Mouse (Mus musculus) MEL (cell line): ENCODE measurements at regions not wholly inside any gene's neighbourhood (a gene's known extent, or its start where the extent isn't known, plus 50 kb on each side); places are given as distances from the start of the nearest gene placed in this dataset.

Experiments
- DNase-seq: peaks from one replicate; pipeline ENCODE4 v3.0.0; 2011; ENCODE audit warnings: low read depth, low spot score
- H3K27ac ChIP-seq: 2 replicates; pipeline ENCODE4 v1.5.1; 2012; ENCODE audit warnings: low read depth, mild to moderate bottlenecking, control low read depth, low read length, moderate library complexity; ENCODE audit not compliant: control insufficient read depth
- H3K27me3 ChIP-seq, 2 experiments: fragments of 150-350 bp in 1 of 2; sonication (generic) in 1 of 2; 2 replicates each; pipeline ENCODE4 v1.6.1; 2012; ENCODE audit warnings: low read length in 2 of 2, mild to moderate bottlenecking in 2 of 2, improper control_type of control experiment in 1 of 2, moderate library complexity in 1 of 2; ENCODE audit not compliant: insufficient read depth in 2 of 2, control insufficient read depth in 1 of 2
- H3K36me3 ChIP-seq, 2 experiments: 2 replicates each; pipeline ENCODE4 v1.6.1; 2012 to 2014; ENCODE audit warnings: low read length in 2 of 2, improper control_type of control experiment in 1 of 2, inconsistent platforms in 1 of 2, mild to moderate bottlenecking in 1 of 2; ENCODE audit not compliant: insufficient read depth in 2 of 2, control insufficient read depth in 1 of 2
- H3K4me1 ChIP-seq, 2 experiments: fragments of 150-350 bp in 1 of 2; sonication (generic) in 1 of 2; 2 replicates each; pipeline ENCODE4 v1.6.1; 2012; ENCODE audit warnings: low read length in 2 of 2, improper control_type of control experiment in 1 of 2, mild to moderate bottlenecking in 1 of 2; ENCODE audit not compliant: insufficient read depth in 2 of 2, control insufficient read depth in 1 of 2
- H3K4me3 ChIP-seq, 2 experiments: fragments of 150-350 bp in 1 of 2; sonication (generic) in 1 of 2; 2 replicates each; pipeline ENCODE4 v1.5.1; 2012; ENCODE audit warnings: low read depth in 2 of 2, low read length in 2 of 2, mild to moderate bottlenecking in 2 of 2, moderate library complexity in 2 of 2, control low read depth in 1 of 2, improper control_type of control experiment in 1 of 2; ENCODE audit not compliant: control insufficient read depth in 1 of 2, insufficient read depth in 1 of 2
- H3K79me2 ChIP-seq: 2 replicates; pipeline ENCODE4 v1.6.1; 2012; ENCODE audit warnings: mild to moderate bottlenecking, low read length, moderate library complexity; ENCODE audit not compliant: control insufficient read depth, poor library complexity, insufficient read depth
- H3K9ac ChIP-seq: 2 replicates; pipeline ENCODE4 v1.6.1; 2012; ENCODE audit warnings: low read depth, mild to moderate bottlenecking, control low read depth, low read length, moderate library complexity; ENCODE audit not compliant: control insufficient read depth, poor library complexity, severe bottlenecking
- H3K9me3 ChIP-seq: fragments of 150-350 bp; sonication (generic); replicated peaks from 2 replicates; pipeline ENCODE4 v1.6.1; 2012; ENCODE audit warnings: mild to moderate bottlenecking, low read length, improper control_type of control experiment, moderate library complexity; ENCODE audit not compliant: insufficient read depth
- BHLHE40 ChIP-seq: IDR thresholded peaks from 2 replicates; pipeline ENCODE4 v1.6.1; 2012; ENCODE audit warnings: low read depth, mild to moderate bottlenecking, inconsistent platforms, low read length, improper control_type of control experiment, borderline replicate concordance
- CHD1 ChIP-seq: IDR thresholded peaks from 2 replicates; pipeline ENCODE4 v1.6.1; 2012; ENCODE audit warnings: low read depth, mild to moderate bottlenecking, inconsistent platforms, low read length, improper control_type of control experiment
- EP300 ChIP-seq, 2 experiments: IDR thresholded peaks; 2 replicates each; pipeline ENCODE4 v1.6.1; 2011; ENCODE audit warnings: improper control_type of control experiment in 2 of 2, low read length in 2 of 2, low read depth in 1 of 2, mild to moderate bottlenecking in 1 of 2
- GABPA ChIP-seq: IDR thresholded peaks from 2 replicates; pipeline ENCODE4 v1.6.1; 2012; ENCODE audit warnings: low read depth, mild to moderate bottlenecking, inconsistent platforms, low read length, improper control_type of control experiment, moderate library complexity
- KAT2A ChIP-seq: conservative IDR thresholded peaks from 2 replicates; pipeline ENCODE4 v1.6.1; 2012; ENCODE audit warnings: low read depth, low read length, improper control_type of control experiment, inconsistent platforms
- MAX ChIP-seq: IDR thresholded peaks from 2 replicates; pipeline ENCODE4 v1.6.1; 2011; ENCODE audit warnings: low read length, improper control_type of control experiment
- MEF2A ChIP-seq: IDR thresholded peaks from 2 replicates; pipeline ENCODE4 v1.6.1; 2014; ENCODE audit warnings: low read depth, mild to moderate bottlenecking, inconsistent platforms, low read length, improper control_type of control experiment; ENCODE audit not compliant: poor library complexity, insufficient replicate concordance, severe bottlenecking; ENCODE audit errors: extremely low read depth
- MXI1 ChIP-seq: IDR thresholded peaks from 2 replicates; pipeline ENCODE4 v1.6.1; 2011; ENCODE audit warnings: mild to moderate bottlenecking, low read depth, low read length, improper control_type of control experiment
- NRF1 ChIP-seq: IDR thresholded peaks from 2 replicates; pipeline ENCODE4 v1.6.1; 2014; ENCODE audit warnings: low read depth, mild to moderate bottlenecking, inconsistent platforms, low read length, improper control_type of control experiment, moderate library complexity; ENCODE audit not compliant: poor library complexity, insufficient read depth, severe bottlenecking
- POLR2A ChIP-seq, 2 experiments: IDR thresholded peaks; 2 replicates each; pipeline ENCODE4 v1.6.1; 2011 to 2012; ENCODE audit warnings: low read length in 2 of 2, mild to moderate bottlenecking in 2 of 2, control low read depth in 1 of 2, improper control_type of control experiment in 1 of 2, low read depth in 1 of 2, moderate library complexity in 1 of 2; ENCODE audit not compliant: control insufficient read depth in 1 of 2, insufficient read depth in 1 of 2, poor library complexity in 1 of 2
- POLR2AphosphoS5 ChIP-seq: IDR thresholded peaks from 2 replicates; pipeline ENCODE4 v1.6.1; 2012; ENCODE audit warnings: low read depth, borderline replicate concordance, mild to moderate bottlenecking, inconsistent platforms, low read length, moderate library complexity, mixed read lengths
- SIN3A ChIP-seq: IDR thresholded peaks from 2 replicates; pipeline ENCODE4 v1.6.1; 2012; ENCODE audit warnings: low read length, improper control_type of control experiment, inconsistent platforms
- TBP ChIP-seq: IDR thresholded peaks from 2 replicates; pipeline ENCODE4 v1.8.0; 2011; ENCODE audit warnings: low read depth, low read length, improper control_type of control experiment
- UBTF ChIP-seq: IDR thresholded peaks from 2 replicates; pipeline ENCODE4 v1.6.1; 2012; ENCODE audit warnings: low read depth, mild to moderate bottlenecking, inconsistent platforms, low read length, improper control_type of control experiment, moderate library complexity, borderline replicate concordance; ENCODE audit not compliant: insufficient read depth
- ZC3H11A ChIP-seq: IDR thresholded peaks from 2 replicates; pipeline ENCODE4 v1.6.1; 2012; ENCODE audit warnings: low read depth, mild to moderate bottlenecking, inconsistent platforms, low read length, improper control_type of control experiment
- ZNF384 ChIP-seq: IDR thresholded peaks from 2 replicates; pipeline ENCODE4 v1.6.1; 2012; ENCODE audit warnings: low read depth, mild to moderate bottlenecking, inconsistent platforms, low read length, improper control_type of control experiment

GRCm38 (mm10) chr10:96828581-96829246 is 211.9 kb downstream of the Btg1 start:
- H3K4me3 ChIP-seq, result no peak overlapping the region
- H3K36me3 ChIP-seq, result no peaks in the 10 kb centered on the region
- TF ChIP-seq POLR2A (IDR thresholded peaks at IDR 0.05; ENCODE audit: control insufficient read depth in 1 of 2, insufficient read depth in 1 of 2, low read depth in 1 of 2, low read length in 2 of 2, poor library complexity in 1 of 2) (no peak), MXI1 (no peak), ZC3H11A (no peak), CHD1 (no peak), GABPA (no peak), TBP (no peak), NRF1 (no peak), EP300 (IDR thresholded peaks at IDR 0.05; ENCODE audit: low read depth in 1 of 2, low read length in 2 of 2) (no peak), SIN3A (no peak), KAT2A (no peak), MEF2A (no peak)
- TF ChIP-seq, all 39 proteins: peak for 0
- Histone ChIP-seq H3K27ac (no peak overlapping the region), H3K79me2 (no peaks in the 10 kb centered on the region), H3K27me3 (no peaks in the 10 kb centered on the region), H3K4me1 (no peaks in the 10 kb centered on the region), H3K9ac (no peak overlapping the region), H3K9me3 (no peaks in the 10 kb centered on the region)
- DNase-seq, result no peak

DNA sequence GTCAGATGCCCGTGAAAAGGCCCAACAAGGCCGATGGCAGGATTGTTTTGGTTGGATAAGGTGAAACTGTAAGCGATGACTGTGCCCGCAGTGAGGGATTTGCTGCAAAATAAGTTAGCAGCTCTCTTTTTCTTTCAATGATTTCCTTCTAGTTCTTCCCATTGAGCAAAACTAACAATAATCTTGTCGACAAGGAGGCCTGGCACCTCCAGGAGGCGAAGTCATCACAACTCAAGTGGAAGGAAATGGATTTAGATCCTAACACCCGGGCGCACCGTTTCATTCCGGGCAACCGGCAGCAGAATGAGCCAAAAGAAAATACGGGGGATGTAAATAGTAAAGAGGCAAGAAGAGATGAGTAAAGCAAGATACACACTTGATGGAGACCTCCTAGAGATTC is 214.3 kb downstream of the Btg1 start:
- no peak for DNase-seq
- no peaks in the 10 kb centered on the region for H3K79me2 ChIP-seq
- no peak overlapping the region for H3K27ac ChIP-seq
- no peaks in the 10 kb centered on the region for H3K4me1 ChIP-seq
- H3K36me3 ChIP-seq, result no peaks in the 10 kb centered on the region
- TF ChIP-seq SIN3A (no peak), POLR2AphosphoS5 (no peak), UBTF (no peak), BHLHE40 (no peak)
- TF ChIP-seq, all 39 proteins: peak for 0
- Histone ChIP-seq H3K9ac (no peak overlapping the region), H3K27me3 (no peaks in the 10 kb centered on the region), H3K9me3 (no peaks in the 10 kb centered on the region), H3K4me3 (no peak overlapping the region)

DNA sequence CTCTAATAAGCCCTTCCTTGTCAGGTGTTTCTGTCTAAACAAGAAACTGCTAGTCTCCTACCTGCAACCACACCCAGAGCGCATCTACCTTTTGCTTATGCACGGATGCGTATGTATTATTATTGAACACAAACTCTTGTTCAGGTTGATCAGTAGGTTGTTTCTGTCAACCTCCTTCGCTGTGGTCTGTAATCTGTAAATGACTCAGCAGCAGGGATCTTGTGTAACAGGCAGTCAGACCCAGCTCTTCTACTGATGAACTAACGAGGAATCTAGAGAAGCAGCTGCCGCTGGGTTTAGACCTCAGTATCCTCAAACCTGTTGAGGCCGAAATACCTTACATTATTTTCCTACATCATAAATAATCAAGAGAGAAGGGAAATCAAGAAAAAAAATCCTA is 220.4 kb downstream of the Btg1 start:
- H3K4me3 ChIP-seq, result no peak overlapping the region

More for the DNA sequence above, 220.4 kb downstream of the Btg1 start:
- no peaks in the 10 kb centered on the region for H3K79me2 ChIP-seq
- no peak for DNase-seq
- no peaks in the 10 kb centered on the region for H3K9me3 ChIP-seq
- no peak overlapping the region for H3K27ac ChIP-seq
- TF ChIP-seq UBTF (no peak), TBP (no peak), ZNF384 (no peak), MAX (no peak)
- H3K36me3 ChIP-seq, result no peaks in the 10 kb centered on the region
- H3K4me1 ChIP-seq, result no peaks in the 10 kb centered on the region
- H3K27me3 ChIP-seq, result no peaks in the 10 kb centered on the region
- no peak overlapping the region for H3K9ac ChIP-seq
